Mouse (Mus musculus): ENCODE data around the gene Efcab2.

- TF ChIP-seq POLR2A (IDR thresholded peaks at IDR 0.05; ENCODE audit: borderline replicate concordance, low read depth, low read length) (no peak), CTCF (IDR thresholded peaks at IDR 0.05; ENCODE audit: low read depth, low read length) (no peak)
These were observed 9.5 kb upstream of the Efcab2 start for GRCm38 (mm10) chr1:178396383-178396782.

Measured in bone marrow macrophage, adult 2 months (primary cell).